Mouse (Mus musculus) liver, adult 2 months (tissue): ENCODE results near the gene Fank1. TPM values are rescaled to one million over a fixed set of nuclear protein-coding genes. Genes with fewer than 3 reads are reported as not detected.
A peak's percentile ranks its signal among the peaks of the same experiment; 100 is the strongest.

Experiments
- DNase-seq: peaks from one replicate; pipeline ENCODE4 v3.0.0-alpha.2; 2011; ENCODE audit warnings: low read depth, low spot score; ENCODE audit errors: extremely low read depth
- H3K27ac ChIP-seq: fragments of 200-500 bp; replicated peaks from 2 replicates; pipeline ENCODE4 v1.5.1; 2012; ENCODE audit warnings: low read depth, mild to moderate bottlenecking, control low read depth, inconsistent platforms, low read length; ENCODE audit not compliant: insufficient read depth
- H3K27me3 ChIP-seq: fragments of 200-500 bp; 2 replicates; pipeline ENCODE4 v1.6.1; 2012; ENCODE audit warnings: mild to moderate bottlenecking, moderate library complexity, low read length, inconsistent platforms; ENCODE audit not compliant: control insufficient read depth, insufficient read depth
- H3K36me3 ChIP-seq: fragments of 200-500 bp; 2 replicates; pipeline ENCODE4 v1.6.1; 2012; ENCODE audit warnings: low read length, inconsistent platforms; ENCODE audit not compliant: control insufficient read depth, insufficient read depth
- H3K4me1 ChIP-seq: fragments of 200-500 bp; 2 replicates; pipeline ENCODE4 v1.6.1; 2011; ENCODE audit warnings: low read length; ENCODE audit not compliant: control insufficient read depth, insufficient read depth
- H3K4me3 ChIP-seq: fragments of 200-500 bp; 2 replicates; pipeline ENCODE4 v1.5.1; 2011; ENCODE audit warnings: low read depth, mild to moderate bottlenecking, control low read depth, low read length, moderate library complexity; ENCODE audit not compliant: insufficient read depth
- H3K79me2 ChIP-seq: fragments of 200-500 bp; 2 replicates; pipeline ENCODE4 v1.6.1; 2012; ENCODE audit warnings: inconsistent platforms, mild to moderate bottlenecking, low read length, moderate library complexity; ENCODE audit not compliant: control insufficient read depth, insufficient read depth
- H3K9ac ChIP-seq: fragments of 200-500 bp; 2 replicates; pipeline ENCODE4 v1.6.1; 2012; ENCODE audit warnings: low read depth, mild to moderate bottlenecking, control low read depth, inconsistent platforms, low read length
- CTCF ChIP-seq: fragments of 200-500 bp; IDR thresholded peaks from 2 replicates; pipeline ENCODE4 v1.5.1; 2011; ENCODE audit warnings: low read depth, low read length, control low read depth
- POLR2A ChIP-seq: fragments of 200-500 bp; IDR thresholded peaks from 2 replicates; pipeline ENCODE4 v1.6.1; 2011; ENCODE audit warnings: low read length, control low read depth; ENCODE audit not compliant: insufficient read depth; ENCODE audit errors: extremely low read depth
- WGBS: fragments of 180-500 bp; shearing (Covaris S2); methylation state at CpG from one replicate; pipeline ENCODE4 v1.1.7; 2018; 5-methylcytosine and 5-hydroxymethylcytosine counted together
- polyA plus RNA-seq: library from polyadenylated mRNA; depleted of rRNA; stranded (reverse); fragments of >200 nt; gene quantifications from 2 replicates; pipeline ENCODE4 v1.2.3, GENCODE M21; 2012
- total RNA-seq: library from RNA; depleted of rRNA; stranded (reverse); fragments of >200 nt; gene quantifications from 2 replicates; pipeline ENCODE4 v1.2.3, GENCODE M21; 2014

Gene Fank1
- total and polyA plus RNA-seq, 2 experiments, result not detected

DNA sequence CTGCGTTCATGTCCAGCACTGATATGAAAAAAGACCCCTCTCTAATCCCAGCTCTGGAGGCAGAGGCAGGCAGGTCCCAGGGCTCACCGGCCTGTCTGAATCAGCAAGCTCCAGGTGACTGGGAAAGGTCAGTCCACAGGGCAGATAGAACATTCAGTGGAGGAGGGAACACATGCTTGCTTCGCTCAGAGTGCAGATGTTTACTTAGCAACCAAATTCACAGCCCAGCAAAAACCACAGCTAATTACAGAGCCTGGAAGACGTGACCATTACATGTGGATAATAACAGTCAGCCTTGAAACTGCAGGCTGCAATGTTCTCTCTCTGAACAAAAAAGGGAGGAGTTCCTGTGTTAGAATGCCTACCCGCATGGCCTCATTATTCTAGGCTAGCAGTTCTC, 26.0 kb upstream of the Fank1 start:
- peaks cover 6% of the 10 kb centered on the region for H3K4me1 ChIP-seq
- DNase-seq, result peak; percentile 82
- no peaks in the 10 kb centered on the region for H3K79me2 ChIP-seq
- TF ChIP-seq CTCF (no peak), POLR2A (no peak)
- no peak overlapping the region for H3K9ac ChIP-seq
- H3K27me3 ChIP-seq, result no peaks in the 10 kb centered on the region
- no peak overlapping the region for H3K27ac ChIP-seq
- H3K36me3 ChIP-seq, result peaks cover 10% of the 10 kb centered on the region; the same call in 1 of the 2 replicates
- 45% methylated on average over 5 of the region's 5 CpGs for WGBS
- H3K4me3 ChIP-seq, result no peak overlapping the region

DNA sequence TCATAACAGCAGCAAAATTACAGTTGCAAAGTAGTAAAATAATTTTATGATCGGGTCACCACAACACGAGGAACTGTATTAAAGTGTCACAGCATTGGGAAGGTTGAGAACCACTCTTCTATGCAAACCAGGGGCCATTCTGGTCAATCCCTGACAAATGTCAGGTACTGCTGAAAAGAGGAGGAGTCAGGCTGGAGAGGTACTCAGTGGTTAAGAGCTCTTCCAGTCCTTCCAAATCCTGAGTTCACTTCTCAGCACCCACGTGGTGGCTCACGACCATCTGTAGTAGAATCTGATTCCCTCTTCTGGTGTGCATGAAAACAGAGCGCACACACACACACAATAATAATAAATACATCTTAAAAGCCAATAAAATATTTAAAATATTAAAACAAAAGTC, 25.5 kb upstream of the Fank1 start:
- H3K27me3 ChIP-seq, result no peaks in the 10 kb centered on the region
- no peak for TF ChIP-seq CTCF
- no peak for TF ChIP-seq POLR2A
- no peak for DNase-seq

DNA sequence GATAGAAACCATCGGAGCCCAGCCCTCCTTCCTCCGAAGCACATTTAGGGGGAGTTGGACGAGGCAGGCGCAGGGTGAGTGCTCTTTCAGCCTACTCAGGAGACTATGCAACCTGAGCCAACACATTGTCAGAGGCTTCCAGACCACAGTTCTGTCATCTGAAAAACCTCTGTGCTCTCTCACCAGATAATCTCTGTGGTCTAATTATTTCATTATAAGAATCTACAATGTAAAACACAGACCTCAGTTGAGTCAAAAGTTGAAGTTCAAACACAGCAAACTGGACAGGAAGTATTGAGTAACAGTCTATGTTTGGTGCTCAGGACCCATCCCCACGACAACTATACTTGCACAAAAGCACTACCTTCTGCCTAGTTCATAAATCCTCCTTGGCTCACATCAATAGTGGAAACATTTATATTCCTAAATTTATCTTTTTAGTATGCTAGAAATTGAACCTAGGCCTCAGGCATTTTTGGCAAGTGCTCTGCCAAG, 18.7 kb upstream of the Fank1 start:
- TF ChIP-seq POLR2A (no peak), CTCF (no peak)
- WGBS, result 71% methylated on average over 5 of the region's 5 CpGs
- no peak overlapping the region for H3K9ac ChIP-seq
- H3K4me3 ChIP-seq, result no peak overlapping the region
- H3K36me3 ChIP-seq, result peaks cover 5% of the 10 kb centered on the region; the same call in 1 of the 2 replicates
- DNase-seq, result no peak
- H3K4me1 ChIP-seq, result peaks cover 4% of the 10 kb centered on the region; the same call in 1 of the 2 replicates
- peaks cover 10% of the 10 kb centered on the region for H3K79me2 ChIP-seq
- H3K27me3 ChIP-seq, result no peaks in the 10 kb centered on the region
- H3K27ac ChIP-seq, result no peak overlapping the region

More for the DNA sequence above, 25.5 kb upstream of the Fank1 start:
- Histone ChIP-seq H3K9ac (no peak overlapping the region), H3K4me1 (peaks cover 6% of the 10 kb centered on the region), H3K79me2 (no peaks in the 10 kb centered on the region), H3K4me3 (no peak overlapping the region), H3K36me3 (peaks cover 10% of the 10 kb centered on the region; the same call in 1 of the 2 replicates), H3K27ac (no peak overlapping the region)
- 91% methylated on average over 5 of the region's 5 CpGs for WGBS

DNA sequence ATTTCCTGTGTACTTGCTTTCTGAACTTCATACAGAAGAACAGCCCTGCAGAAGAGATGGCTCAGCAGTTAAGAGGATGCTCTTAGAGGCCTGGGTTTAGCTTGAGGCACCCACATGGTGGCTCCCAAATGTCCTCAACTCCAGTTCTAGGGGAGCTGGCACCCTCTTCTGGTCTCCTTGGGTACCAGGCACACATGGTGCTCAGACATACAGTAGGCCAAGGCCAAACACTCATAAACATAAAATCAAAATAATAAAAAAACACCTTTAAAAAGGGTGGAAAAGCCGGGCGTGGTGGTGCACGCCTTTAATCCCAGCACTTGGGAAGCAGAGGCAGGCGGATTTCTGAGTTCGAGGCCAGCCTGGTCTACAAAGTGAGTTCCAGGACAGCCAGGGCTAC, 17.9 kb upstream of the Fank1 start:
- DNase-seq, result no peak
- no peak for TF ChIP-seq POLR2A
- TF ChIP-seq CTCF, result peak; percentile 29; the same call in 1 of the 2 replicates
- no peak overlapping the region; the same call in 1 of the 2 replicates for H3K27ac ChIP-seq
- no peak overlapping the region for H3K9ac ChIP-seq
- H3K36me3 ChIP-seq, result peaks cover 5% of the 10 kb centered on the region; the same call in 1 of the 2 replicates
- H3K27me3 ChIP-seq, result no peaks in the 10 kb centered on the region
- H3K4me1 ChIP-seq, result peaks cover 7% of the 10 kb centered on the region
- peaks cover 10% of the 10 kb centered on the region for H3K79me2 ChIP-seq
- WGBS, result 97% methylated on average over 5 of the region's 5 CpGs
- no peak overlapping the region for H3K4me3 ChIP-seq

DNA sequence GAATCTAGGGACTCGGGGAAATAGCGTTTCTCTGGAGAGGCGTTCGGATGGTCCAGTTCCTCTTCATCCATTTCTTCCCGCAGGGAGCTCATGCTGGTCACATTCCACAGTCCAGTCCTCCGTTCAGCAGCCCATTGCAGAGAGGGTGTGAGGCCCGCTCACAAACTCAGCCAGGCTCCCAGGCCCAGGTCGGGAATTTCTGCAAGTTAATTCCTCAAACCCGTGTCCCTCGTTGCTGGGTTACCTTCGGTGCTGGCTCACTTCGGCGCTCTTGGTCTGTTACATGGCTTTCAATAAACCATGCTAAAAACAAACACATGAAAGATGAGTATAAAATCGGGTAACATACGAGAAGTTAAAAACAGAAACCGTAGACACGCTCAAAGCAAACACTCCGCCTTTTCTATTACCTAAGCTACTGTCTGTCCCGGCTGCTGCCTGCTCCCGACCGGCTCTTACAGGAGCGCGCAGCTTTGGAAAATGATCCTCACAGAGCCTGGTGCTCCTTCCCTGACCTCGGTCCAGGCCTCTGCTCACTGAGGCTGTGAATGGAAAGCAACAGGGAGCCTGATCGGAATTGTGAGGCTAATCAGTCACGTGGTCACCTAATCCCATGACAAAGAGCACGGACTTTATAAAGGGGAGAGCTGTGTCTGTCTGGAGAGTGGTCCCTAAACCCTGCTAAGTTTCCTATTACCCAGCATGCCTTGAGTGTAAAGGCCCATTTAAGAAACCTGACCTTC, 16.9 kb upstream of the Fank1 start:
- H3K27ac ChIP-seq, result no peak overlapping the region
- TF ChIP-seq CTCF, result no peak
- TF ChIP-seq POLR2A, result no peak
- H3K4me3 ChIP-seq, result no peak overlapping the region
- H3K79me2 ChIP-seq, result peaks cover 17% of the 10 kb centered on the region
- H3K4me1 ChIP-seq, result peaks cover 7% of the 10 kb centered on the region
- no peaks in the 10 kb centered on the region for H3K27me3 ChIP-seq
- no peak for DNase-seq
- peaks cover 5% of the 10 kb centered on the region; the same call in 1 of the 2 replicates for H3K36me3 ChIP-seq
- WGBS, result 70% methylated on average over 27 of the region's 27 CpGs
- no peak overlapping the region for H3K9ac ChIP-seq

DNA sequence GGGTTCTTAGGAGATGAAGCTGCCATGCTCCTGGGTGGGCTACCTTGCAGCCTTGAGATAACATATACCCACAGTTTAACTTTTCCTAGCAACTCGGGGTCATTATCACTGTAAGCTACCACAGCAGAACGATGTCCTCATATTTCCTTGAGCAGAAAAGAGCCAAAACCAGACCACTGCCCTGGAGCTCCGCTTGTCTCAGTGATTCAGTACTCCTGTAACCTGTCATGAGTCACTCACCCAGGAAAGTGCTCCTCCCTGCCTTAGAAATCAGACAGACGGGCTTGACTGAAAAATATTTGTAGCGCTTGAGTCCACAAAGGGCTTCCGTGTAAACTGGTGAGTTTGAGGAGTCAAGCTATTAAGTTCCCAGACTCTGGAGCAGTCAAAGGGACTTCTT, 14.0 kb upstream of the Fank1 start:
- H3K79me2 ChIP-seq, result peaks cover 25% of the 10 kb centered on the region
- 90% methylated on average over 6 of the region's 6 CpGs for WGBS
- DNase-seq, result no peak
- H3K4me3 ChIP-seq, result no peak overlapping the region
- H3K4me1 ChIP-seq, result peaks cover 7% of the 10 kb centered on the region
- H3K36me3 ChIP-seq, result peaks cover 5% of the 10 kb centered on the region; the same call in 1 of the 2 replicates
- H3K27me3 ChIP-seq, result no peaks in the 10 kb centered on the region
- TF ChIP-seq POLR2A, result no peak
- TF ChIP-seq CTCF, result no peak
- no peak overlapping the region for H3K27ac ChIP-seq
- H3K9ac ChIP-seq, result no peak overlapping the region
